8 mouse cellular contexts compared by ENCODE assay signal in genomic region chr12:40037876-40038463, GRCm38 (mm10). TPM values are rescaled to one million over a fixed set of nuclear protein-coding genes. Genes with fewer than 3 reads are reported as not detected.
DNase-seq lines count a peak whose midpoint lies in the region; ATAC-seq and TF ChIP-seq lines count a peak whose summit lies in the region.

TSS of gene Arl4a (minus strand) at chr12:40038025.

- H3K4me1 ChIP-seq in MEL (ENCODE audit: control insufficient read depth in 1 of 2, insufficient read depth in 2 of 2, low read length in 2 of 2) = no peaks in the 10 kb centered on the region; a peak in 1 of 4 replicates
- H3K4me1 ChIP-seq in cerebellum, adult 2 months (ENCODE audit: control insufficient read depth, insufficient read depth, low read length) = no peaks in the 10 kb centered on the region
- no peaks in the 10 kb centered on the region for H3K4me1 ChIP-seq in lung, embryonic 14.5 days (ENCODE audit: insufficient read depth)

- peak; percentile 92 for DNase-seq in MEL (ENCODE audit: low read depth, low spot score)
- peak; percentile 83 to 84 for DNase-seq in cerebellum, adult 2 months
- peak; percentile 79 for DNase-seq in forelimb bud, embryonic 11.5 days (ENCODE audit: low read depth, low spot score)
- peak; percentile 94 for DNase-seq in heart, postnatal 4 days
- peak; percentile 76 to 82 for DNase-seq in layer of hippocampus, adult 8-10 months (ENCODE audit: low spot score in 2 of 2)
- peak; percentile 94 for DNase-seq in lung, embryonic 14.5 days
- peak; percentile 92 for DNase-seq in testis, postnatal 14 days (ENCODE audit: low spot score)

- under 1% methylated on average over 68 of the region's 68 CpGs for WGBS in cerebellum, adult 2 months
- WGBS in lung, embryonic 14.5 days = under 1% methylated on average over 68 of the region's 68 CpGs

- TF ChIP-seq POLR2A in MEL (IDR thresholded peaks at IDR 0.05; ENCODE audit: control insufficient read depth in 1 of 2, insufficient read depth in 1 of 2, low read depth in 1 of 2, low read length in 2 of 2, poor library complexity in 1 of 2) = peak in 1 of 2 experiments; percentile 42; a peak in 2 of 4 replicates
- TF ChIP-seq POLR2A in cerebellum, adult 2 months (IDR thresholded peaks at IDR 0.05; ENCODE audit: borderline replicate concordance, insufficient read depth, low read length) = no peak

- peak within 1 kb of the TSS; percentile 85 to 96 for H3K4me3 ChIP-seq in MEL (ENCODE audit: control insufficient read depth in 1 of 2, insufficient read depth in 1 of 2, low read depth in 2 of 2, low read length in 2 of 2)
- peak within 1 kb of the TSS; percentile 76 for H3K4me3 ChIP-seq in cerebellum, adult 2 months (replicated peaks; ENCODE audit: insufficient read depth, low read depth, low read length)
- H3K4me3 ChIP-seq in lung, embryonic 14.5 days (ENCODE audit: low read depth, low read length) = peak within 1 kb of the TSS; percentile 76

- no peaks in the 10 kb centered on the region for H3K9me3 ChIP-seq in MEL (replicated peaks; ENCODE audit: insufficient read depth, low read length)
- H3K9me3 ChIP-seq in lung, embryonic 14.5 days (ENCODE audit: low read depth, low read length) = no peaks in the 10 kb centered on the region

- TF ChIP-seq CTCF in MEL (IDR thresholded peaks at IDR 0.05 in 2 of 3, conservative IDR thresholded peaks at IDR 0.05 in 1 of 3; ENCODE audit: control insufficient read depth in 1 of 3, insufficient read depth in 1 of 3, low read depth in 2 of 3, low read length in 3 of 3, poor library complexity in 1 of 3, severe bottlenecking in 1 of 3) = no peak
- TF ChIP-seq CTCF in cerebellum, adult 2 months (IDR thresholded peaks at IDR 0.05; ENCODE audit: borderline replicate concordance, insufficient read depth, low read depth, low read length) = no peak
- TF ChIP-seq CTCF in lung, embryonic 14.5 days (IDR thresholded peaks at IDR 0.05; ENCODE audit: low read depth) = no peak

- H3K9ac ChIP-seq in MEL (ENCODE audit: control insufficient read depth, low read depth, low read length, poor library complexity, severe bottlenecking) = peak within 1 kb of the TSS; percentile 86
- H3K9ac ChIP-seq in lung, embryonic 14.5 days = peak within 1 kb of the TSS; percentile 81

- H3K4me2 ChIP-seq in lung, embryonic 14.5 days = peak within 1 kb of the TSS; percentile 77

- peaks cover 5 to 12% of the 10 kb centered on the region in 2 experiments; a peak in 3 of 4 replicates for H3K36me3 ChIP-seq in MEL (ENCODE audit: control insufficient read depth in 1 of 2, insufficient read depth in 2 of 2, low read length in 2 of 2)
- H3K36me3 ChIP-seq in lung, embryonic 14.5 days (ENCODE audit: insufficient read depth) = no peaks in the 10 kb centered on the region

- H3K27ac ChIP-seq in MEL (ENCODE audit: control insufficient read depth, low read depth, low read length) = peak within 1 kb of the TSS; percentile 86
- peak within 1 kb of the TSS; percentile 23; the same call in 1 of the 2 replicates for H3K27ac ChIP-seq in cerebellum, adult 2 months (ENCODE audit: insufficient read depth, low read length)
- H3K27ac ChIP-seq in lung, embryonic 14.5 days (ENCODE audit: low read depth) = peak within 1 kb of the TSS; percentile 90

- no peaks in the 10 kb centered on the region for H3K27me3 ChIP-seq in MEL (ENCODE audit: control insufficient read depth in 1 of 2, insufficient read depth in 2 of 2, low read length in 2 of 2)
- peaks cover 1% of the 10 kb centered on the region; the same call in 1 of the 2 replicates for H3K27me3 ChIP-seq in cerebellum, adult 2 months (ENCODE audit: control insufficient read depth, insufficient read depth, low read length)
- H3K27me3 ChIP-seq in lung, embryonic 14.5 days (ENCODE audit: insufficient read depth, low read length) = no peaks in the 10 kb centered on the region

- no peak for TF ChIP-seq RAD21 in MEL (IDR thresholded peaks at IDR 0.05; ENCODE audit: low read depth, low read length)

- ATAC-seq in lung, embryonic 14.5 days (ENCODE audit: insufficient read depth) = peak; percentile 90
- peak; percentile 43 for ATAC-seq in neutrophil, adult 5-6 weeks (ENCODE audit: extremely low read depth, insufficient number of reproducible peaks, low FRiP score, poor library complexity, severe bottlenecking)

- peaks cover 24% of the 10 kb centered on the region for H3K79me2 ChIP-seq in MEL (ENCODE audit: control insufficient read depth, insufficient read depth, low read length, poor library complexity)

- no peak for TF ChIP-seq EP300 in MEL (IDR thresholded peaks at IDR 0.05; ENCODE audit: low read depth in 1 of 2, low read length in 2 of 2)

TF ChIP-seq in MEL, 35 proteins besides CTCF, POLR2A, EP300 and RAD21:
- peak; percentile 53; the same call in 1 of the 2 replicates for TF ChIP-seq ELF1 (IDR thresholded peaks at IDR 0.05; ENCODE audit: low read depth, low read length)
- TF ChIP-seq USF1 (IDR thresholded peaks at IDR 0.05; ENCODE audit: low read depth, low read length) = peak; percentile 60
- TF ChIP-seq MAZ (IDR thresholded peaks at IDR 0.05; ENCODE audit: low read depth, low read length) = no peak; the same call in 1 of the 2 replicates
- TF ChIP-seq POLR2AphosphoS5 (IDR thresholded peaks at IDR 0.05; ENCODE audit: borderline replicate concordance, low read depth, low read length) = no peak
- TF ChIP-seq GABPA (IDR thresholded peaks at IDR 0.05; ENCODE audit: low read depth, low read length) = no peak
- peak; percentile 69 for TF ChIP-seq MAX (IDR thresholded peaks at IDR 0.05; ENCODE audit: low read length)
- no peak for TF ChIP-seq MEF2A (IDR thresholded peaks at IDR 0.05; ENCODE audit: extremely low read depth, insufficient replicate concordance, low read depth, low read length, poor library complexity, severe bottlenecking)
- peak; percentile 52; the same call in 1 of the 2 replicates for TF ChIP-seq HCFC1 (IDR thresholded peaks at IDR 0.05; ENCODE audit: low read depth, low read length)
- TF ChIP-seq BHLHE40 (IDR thresholded peaks at IDR 0.05; ENCODE audit: borderline replicate concordance, low read depth, low read length) = peak; percentile 98
- peak; percentile 61 for TF ChIP-seq NRF1 (IDR thresholded peaks at IDR 0.05; ENCODE audit: insufficient read depth, low read depth, low read length, poor library complexity, severe bottlenecking)
- TF ChIP-seq USF2 (IDR thresholded peaks at IDR 0.05; ENCODE audit: borderline replicate concordance in 1 of 2, insufficient read depth in 1 of 2, low read depth in 1 of 2, low read length in 2 of 2) = no peak
- no peak for TF ChIP-seq JUND (IDR thresholded peaks at IDR 0.05; ENCODE audit: low read depth, low read length)
- TF ChIP-seq ZC3H11A (IDR thresholded peaks at IDR 0.05; ENCODE audit: low read depth, low read length) = no peak
- no peak for TF ChIP-seq CHD1 (IDR thresholded peaks at IDR 0.05; ENCODE audit: low read depth, low read length)
- no peak for TF ChIP-seq KAT2A (conservative IDR thresholded peaks at IDR 0.05; ENCODE audit: low read depth, low read length)
- no peak for TF ChIP-seq TBP (IDR thresholded peaks at IDR 0.05; ENCODE audit: low read depth, low read length)
- TF ChIP-seq ZNF384 (IDR thresholded peaks at IDR 0.05; ENCODE audit: low read depth, low read length) = no peak
- peak; percentile 64 for TF ChIP-seq ETS1 (IDR thresholded peaks at IDR 0.05; ENCODE audit: low read depth, low read length)
- TF ChIP-seq UBTF (IDR thresholded peaks at IDR 0.05; ENCODE audit: borderline replicate concordance, insufficient read depth, low read depth, low read length) = no peak
- TF ChIP-seq ZMIZ1 (IDR thresholded peaks at IDR 0.05; ENCODE audit: low read depth, low read length) = no peak; the same call in 1 of the 2 replicates
- no peak for TF ChIP-seq GATA1 (IDR thresholded peaks at IDR 0.05; ENCODE audit: low read depth, low read length)
- no peak for TF ChIP-seq RCOR1 (IDR thresholded peaks at IDR 0.05; ENCODE audit: low read depth, low read length)
- TF ChIP-seq SMC3 (IDR thresholded peaks at IDR 0.05; ENCODE audit: low read depth, low read length) = no peak
- peak; percentile 82 for TF ChIP-seq SIN3A (IDR thresholded peaks at IDR 0.05; ENCODE audit: low read length)
- TF ChIP-seq TAL1 (IDR thresholded peaks at IDR 0.05; ENCODE audit: low read length) = no peak
- no peak for TF ChIP-seq MAFK (IDR thresholded peaks at IDR 0.05; ENCODE audit: borderline replicate concordance, low read depth, low read length)
- no peak for TF ChIP-seq E2F4 (IDR thresholded peaks at IDR 0.05; ENCODE audit: borderline replicate concordance, low read depth, low read length)
- TF ChIP-seq MYC (IDR thresholded peaks at IDR 0.05; ENCODE audit: low read depth, low read length) = 0 out of 2 replicates have a peak, but pooled peaks have one; percentile 50
- no peak for TF ChIP-seq ZKSCAN1 (IDR thresholded peaks at IDR 0.05; ENCODE audit: low read depth, low read length)
- TF ChIP-seq CHD2 (IDR thresholded peaks at IDR 0.05; ENCODE audit: low read length) = no peak
- TF ChIP-seq NELFE (IDR thresholded peaks at IDR 0.05; ENCODE audit: low read depth, low read length) = no peak; the same call in 1 of the 2 replicates
- peak; percentile 93 for TF ChIP-seq MXI1 (IDR thresholded peaks at IDR 0.05; ENCODE audit: low read depth, low read length)
- TF ChIP-seq MYB (IDR thresholded peaks at IDR 0.05; ENCODE audit: low read depth, low read length) = no peak

RNA-seq across cellular contexts. Expression of gene Arl4a, which starts in this region (rescaled TPM):
- total RNA-seq in MEL (2012; rRNA removed) = 26.9 and 29.8 TPM in 2 replicates
- 10 to 100 TPM in 1 of 2 experiments, not detected in 1; 25.6 TPM for polyA plus RNA-seq in MEL (2012; ENCODE audit: insufficient read depth in 1 of 2, insufficient read length in 2 of 2, low read depth in 1 of 2, low replicate concordance in 2 of 2, missing spikeins in 1 of 2)
- 24.0 and 25.4 TPM in 2 replicates for polyA plus RNA-seq in cerebellum, adult 2 months (2012; rRNA removed)
- 10 to 100 TPM; 27.0 to 27.5 TPM for total RNA-seq in heart, postnatal 4 days (2021)
- total RNA-seq in layer of hippocampus, adult 8-10 months (2022) = 10 to 100 TPM; 27.5 to 30.5 (median 28.4) TPM
- polyA plus RNA-seq in lung, embryonic 14.5 days (2014; fragmentation: Nextera tagmentation; extraction: Ambion mirVana) = 28.1 and 34.0 TPM in 2 replicates
- 19.5 and 22.5 TPM in 2 replicates for total RNA-seq in neutrophil, adult 5-6 weeks (2017)

Comparison
In these comparisons a context has a peak if more than half of its experiments do, and no peak if none do; other contexts are left out.
1. Peak in every context shown above with its lines: DNase-seq, ATAC-seq, H3K4me3 ChIP-seq and H3K27ac ChIP-seq.
2. H3K27ac ChIP-seq: peak in every context shown above with its lines; median percentile 90 in lung, embryonic 14.5 days; 86 in MEL; 23 in cerebellum, adult 2 months.